Mouse (Mus musculus): Measurements from ENCODE around the gene Gm26602. TPM values are rescaled to one million over a fixed set of nuclear protein-coding genes. Genes with fewer than 3 reads are reported as not detected.
"Not testable (repeated sequence)": the region's sequence is repeated elsewhere in the genome, so short reads cannot be mapped to it uniquely, and the experiment has no call there.

The Gm26602 gene
- total RNA-seq, 2 experiments from 2014 or later, result not detected

- intact Hi-C loops (cut with DNase I), result no loop called here
- peak overlapping the region; percentile 65 for H3K4me3 ChIP-seq
- no peak for TF ChIP-seq CTCF (IDR thresholded peaks at IDR 0.05)
- no peak for DNase-seq (ENCODE audit: extremely low spot score in 1 of 2, low spot score in 2 of 2)
- H3K27ac ChIP-seq, result peak overlapping the region; percentile 82
These were observed 36.9 kb upstream of the Gm26602 start for GRCm38 (mm10) chr10:79873715-79874289.

- TF ChIP-seq CTCF (IDR thresholded peaks at IDR 0.05), result no peak
These were observed 36.3 kb upstream of the Gm26602 start, which contains the start of the genes Prtn3 and Plppr3 for GRCm38 (mm10) chr10:79874290-79874862. TSS of gene Prtn3 (plus strand) at chr10:79874476. TSS of gene Plppr3 (minus strand) at chr10:79874634.

GRCm38 (mm10) chr10:79877174-79877573, 33.5 kb upstream of the Gm26602 start:
- H3K4me3 ChIP-seq, result no peak overlapping the region
- TF ChIP-seq CTCF (IDR thresholded peaks at IDR 0.05), result no peak
- intact Hi-C loops (cut with DNase I), result no loop called here
- H3K27ac ChIP-seq, result no peak overlapping the region
- DNase-seq (ENCODE audit: extremely low spot score in 1 of 2, low spot score in 2 of 2), result no peak

More at GRCm38 (mm10) chr10:79874290-79874862, 36.3 kb upstream of the Gm26602 start, which contains the start of the genes Prtn3 and Plppr3:
- Histone ChIP-seq H3K4me3 (peak within 1 kb of the TSS; percentile 65), H3K27ac (peak within 1 kb of the TSS; percentile 82)
- intact Hi-C loops (cut with DNase I), result no loop called here
- DNase-seq (ENCODE audit: extremely low spot score in 1 of 2, low spot score in 2 of 2), result peak; percentile 54 to 59

- DNase-seq (ENCODE audit: extremely low spot score in 1 of 2, low spot score in 2 of 2), result no peak
- intact Hi-C loops (cut with DNase I), result no loop called here
- no peak for TF ChIP-seq CTCF (IDR thresholded peaks at IDR 0.05)
- H3K27ac ChIP-seq, result no peak overlapping the region
- H3K4me3 ChIP-seq, result no peak overlapping the region
These were observed 32.9 kb upstream of the Gm26602 start for GRCm38 (mm10) chr10:79877757-79878156.

- H3K27ac ChIP-seq, result no peak overlapping the region
- TF ChIP-seq CTCF (IDR thresholded peaks at IDR 0.05), result no peak
- no peak for DNase-seq (ENCODE audit: extremely low spot score in 1 of 2, low spot score in 2 of 2)
- intact Hi-C loops (cut with DNase I), result no loop called here
- no peak overlapping the region for H3K4me3 ChIP-seq
These were observed 31.1 kb upstream of the Gm26602 start for GRCm38 (mm10) chr10:79879527-79879926.

- TF ChIP-seq CTCF (IDR thresholded peaks at IDR 0.05), result no peak
- Histone ChIP-seq H3K27ac (no peak overlapping the region), H3K4me3 (no peak overlapping the region)
- intact Hi-C loops (cut with DNase I), result loop anchor here (5.0 kb wide), 1 partner anchor 48 kb away; no protein-coding TSS in a partner anchor
- no peak for DNase-seq (ENCODE audit: extremely low spot score in 1 of 2, low spot score in 2 of 2)
These were observed 29.9 kb upstream of the Gm26602 start for GRCm38 (mm10) chr10:79880721-79881120.

- intact Hi-C loops (cut with DNase I), result loop anchor here (5.0 kb wide), 1 partner anchor 50 kb away; no protein-coding TSS in a partner anchor
- H3K4me3 ChIP-seq, result no peak overlapping the region
- H3K27ac ChIP-seq, result no peak overlapping the region
- TF ChIP-seq CTCF (IDR thresholded peaks at IDR 0.05), result no peak
- no peak for DNase-seq (ENCODE audit: extremely low spot score in 1 of 2, low spot score in 2 of 2)
These were observed 28.7 kb upstream of the Gm26602 start for GRCm38 (mm10) chr10:79881981-79882380.

GRCm38 (mm10) chr10:79883297-79884084, 27.2 kb upstream of the Gm26602 start:
- peak; percentile 72 to 85 for DNase-seq (ENCODE audit: extremely low spot score in 1 of 2, low spot score in 2 of 2)
- intact Hi-C loops (cut with DNase I), result loop anchor here (5.0 kb wide), 1 partner anchor 51 kb away; no protein-coding TSS in a partner anchor
- no peak overlapping the region for H3K27ac ChIP-seq
- no peak overlapping the region for H3K4me3 ChIP-seq
- TF ChIP-seq CTCF (IDR thresholded peaks at IDR 0.05), result peak; percentile 88

- Histone ChIP-seq H3K4me3 (no peak overlapping the region), H3K27ac (no peak overlapping the region)
- intact Hi-C loops (cut with DNase I), result loop anchor here (5.0 kb wide), 1 partner anchor 52 kb away; no protein-coding TSS in a partner anchor
- no peak for DNase-seq (ENCODE audit: extremely low spot score in 1 of 2, low spot score in 2 of 2)
- TF ChIP-seq CTCF (IDR thresholded peaks at IDR 0.05), result no peak
These were observed 26.2 kb upstream of the Gm26602 start for GRCm38 (mm10) chr10:79884446-79884845.

GRCm38 (mm10) chr10:79884938-79885337, 25.7 kb upstream of the Gm26602 start:
- intact Hi-C loops (cut with DNase I), result loop anchor here (5.0 kb wide), 1 partner anchor 53 kb away; no protein-coding TSS in a partner anchor
- not testable (repeated sequence) for DNase-seq (ENCODE audit: extremely low spot score in 1 of 2, low spot score in 2 of 2); H3K4me3 ChIP-seq; H3K27ac ChIP-seq

GRCm38 (mm10) chr10:79886054-79886453, 24.6 kb upstream of the Gm26602 start, which contains the start of gene Elane:
TSS of gene Elane (plus strand) at chr10:79886247.
- no peak for DNase-seq (ENCODE audit: extremely low spot score in 1 of 2, low spot score in 2 of 2)
- Histone ChIP-seq H3K27ac (no peak within 1 kb of the TSS), H3K4me3 (no peak within 1 kb of the TSS)
- TF ChIP-seq CTCF (IDR thresholded peaks at IDR 0.05), result no peak
- intact Hi-C loops (cut with DNase I), result no loop called here

GRCm38 (mm10) chr10:79886611-79887010, 24.0 kb upstream of the Gm26602 start:
- intact Hi-C loops (cut with DNase I), result no loop called here
- H3K4me3 ChIP-seq, result no peak overlapping the region
- no peak for DNase-seq (ENCODE audit: extremely low spot score in 1 of 2, low spot score in 2 of 2)
- H3K27ac ChIP-seq, result no peak overlapping the region
- no peak for TF ChIP-seq CTCF (IDR thresholded peaks at IDR 0.05)
